Mouse (Mus musculus) lung, adult 2 months (tissue): ENCODE data around the gene Ncam1.

Experiments
- CTCF ChIP-seq: fragments of 200-500 bp; IDR thresholded peaks from 2 replicates; pipeline ENCODE4 v1.5.1; 2011; ENCODE audit warnings: mild to moderate bottlenecking, low read length, control low read depth; ENCODE audit not compliant: insufficient read depth
- POLR2A ChIP-seq: fragments of 200-500 bp; IDR thresholded peaks from 2 replicates; pipeline ENCODE4 v1.6.1; 2011; ENCODE audit warnings: low read depth, mild to moderate bottlenecking, control low read depth, low read length, borderline replicate concordance; ENCODE audit errors: extremely low read depth

GRCm38 (mm10) chr9:49472126-49472525 is 326.6 kb downstream of the Ncam1 start:
- TF ChIP-seq CTCF (no peak), POLR2A (no peak)
